11 mouse cellular contexts compared by ENCODE assay signal in the genomic region with DNA sequence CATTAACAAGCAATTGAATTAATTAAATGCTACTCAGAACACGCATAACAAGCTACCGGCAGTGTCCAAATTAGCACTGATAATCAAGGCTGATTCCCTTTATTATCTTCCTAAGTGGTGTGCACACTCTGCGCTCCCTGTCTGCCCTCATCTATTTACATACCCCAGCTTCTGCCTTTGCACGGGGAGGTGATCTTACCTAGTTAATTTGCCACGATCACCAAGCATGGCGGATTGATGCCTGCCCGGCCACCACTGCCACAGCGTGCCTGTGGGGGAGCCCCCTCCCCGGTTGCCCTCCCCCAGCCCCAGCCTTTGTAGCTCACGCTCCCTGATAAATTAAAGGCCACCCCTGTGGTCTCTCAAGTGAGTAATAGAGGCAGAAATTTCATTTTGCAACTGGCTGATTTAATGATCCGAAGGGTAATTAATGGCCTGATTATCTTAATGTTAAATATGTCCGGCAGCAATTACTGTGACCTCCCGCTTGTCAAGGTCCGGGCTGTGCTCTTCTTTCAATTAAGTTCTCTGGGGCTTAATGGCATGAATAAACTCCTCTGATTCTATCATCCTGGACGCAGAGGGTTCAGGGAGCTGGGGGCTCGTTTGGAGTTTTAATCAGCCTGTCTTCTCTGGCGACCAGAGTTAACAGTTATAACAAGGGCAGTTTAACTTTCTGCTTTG.
DNase-seq lines count a peak whose midpoint lies in the region; ATAC-seq lines count a peak whose summit lies in the region.
"Had no signal": no experiment of that assay in that cellular context is flagged by ENCODE, and none has a peak within 500 bp of the region (broad histone marks: within the 10 kb centered on the region; RNA-seq: fewer than 3 reads in every experiment).

No protein-coding gene starts in this region.

- no peak overlapping the region for H3K9ac ChIP-seq in midbrain, embryonic 16.5 days (ENCODE audit: low read depth, low read length)
- H3K9ac ChIP-seq in hindbrain, embryonic 11.5 days (ENCODE audit: low read depth, low read length): no peak overlapping the region
- H3K9ac ChIP-seq in limb, embryonic 15.5 days: no peak overlapping the region
- H3K9ac ChIP-seq in liver, embryonic 11.5 days (ENCODE audit: low read depth, low read length): no peak overlapping the region
- H3K9ac ChIP-seq: liver, embryonic 14.5 days had no signal

- 0 out of 2 replicates have a peak overlapping the region, but pooled peaks have one; percentile 13 for H3K27ac ChIP-seq in midbrain, embryonic 10.5 days (replicated peaks)
- no peak overlapping the region for H3K27ac ChIP-seq in midbrain, embryonic 16.5 days (ENCODE audit: low read length)
- no peak overlapping the region for H3K27ac ChIP-seq in hindbrain, embryonic 11.5 days (ENCODE audit: low read depth, low read length)
- no peak overlapping the region for H3K27ac ChIP-seq in limb, embryonic 15.5 days
- H3K27ac ChIP-seq in liver, embryonic 11.5 days (ENCODE audit: low read depth, low read length): no peak overlapping the region
- H3K27ac ChIP-seq: heart, adult 2 months; liver, embryonic 14.5 days had no signal

- peaks cover 34% of the 10 kb centered on the region for H3K4me1 ChIP-seq in midbrain, embryonic 10.5 days
- peaks cover 34% of the 10 kb centered on the region for H3K4me1 ChIP-seq in midbrain, embryonic 16.5 days (ENCODE audit: control insufficient read depth, insufficient read depth, low read length)
- H3K4me1 ChIP-seq in hindbrain, embryonic 11.5 days (replicated peaks; ENCODE audit: control insufficient read depth, insufficient read depth, low read length): peaks cover 3% of the 10 kb centered on the region
- peaks cover 47% of the 10 kb centered on the region for H3K4me1 ChIP-seq in limb, embryonic 15.5 days
- H3K4me1 ChIP-seq in liver, embryonic 11.5 days (replicated peaks; ENCODE audit: control insufficient read depth, insufficient read depth, low read length): no peaks in the 10 kb centered on the region

- no peak; the same call in 1 of the 2 replicates for ATAC-seq in midbrain, embryonic 16.5 days
- ATAC-seq in hindbrain, embryonic 11.5 days (ENCODE audit: low FRiP score): peak; percentile 63
- ATAC-seq in limb, embryonic 15.5 days (ENCODE audit: insufficient number of reproducible peaks, low FRiP score, low TSS enrichment, low read depth): no peak
- no peak for ATAC-seq in liver, embryonic 11.5 days (replicated peaks; ENCODE audit: low FRiP score)

- DNase-seq in midbrain, embryonic 10.5 days (ENCODE audit: low spot score): no peak
- DNase-seq in hindbrain, embryonic 11.5 days (ENCODE audit: low spot score): peak; percentile 42
- peak; percentile 19 for DNase-seq in retina, postnatal 7 days (ENCODE audit: low read depth, low spot score)
- DNase-seq in cerebellum, adult 9-11 months: no peak
- no peak for DNase-seq in liver, embryonic 11.5 days (ENCODE audit: low spot score)
- DNase-seq in heart, postnatal 10 days: no peak
- DNase-seq: heart, adult 2 months; thymus, adult 2 months had no signal

- WGBS in midbrain, embryonic 10.5 days: 57% methylated on average over 17 of the region's 17 CpGs
- WGBS in midbrain, embryonic 16.5 days: 18% methylated on average over 17 of the region's 17 CpGs
- 45% methylated on average over 17 of the region's 17 CpGs for WGBS in hindbrain, embryonic 11.5 days
- WGBS in limb, embryonic 15.5 days: 43% methylated on average over 17 of the region's 17 CpGs
- WGBS in liver, embryonic 11.5 days: 72% methylated on average over 17 of the region's 17 CpGs

- H3K9me3 ChIP-seq in midbrain, embryonic 10.5 days (replicated peaks): no peaks in the 10 kb centered on the region
- no peaks in the 10 kb centered on the region for H3K9me3 ChIP-seq in midbrain, embryonic 16.5 days (replicated peaks; ENCODE audit: control insufficient read depth, low read length, poor library complexity, severe bottlenecking)
- no peaks in the 10 kb centered on the region for H3K9me3 ChIP-seq in hindbrain, embryonic 11.5 days (ENCODE audit: control insufficient read depth, low read length)
- no peaks in the 10 kb centered on the region for H3K9me3 ChIP-seq in limb, embryonic 15.5 days
- no peaks in the 10 kb centered on the region for H3K9me3 ChIP-seq in liver, embryonic 11.5 days (ENCODE audit: control insufficient read depth, low read length)

- H3K4me2 ChIP-seq in midbrain, embryonic 16.5 days (ENCODE audit: low read length): no peak overlapping the region
- no peak overlapping the region for H3K4me2 ChIP-seq in hindbrain, embryonic 11.5 days (replicated peaks; ENCODE audit: low read depth, low read length)
- H3K4me2 ChIP-seq in limb, embryonic 15.5 days: peak overlapping the region; percentile 36
- no peak overlapping the region for H3K4me2 ChIP-seq in liver, embryonic 11.5 days

- no peak overlapping the region for H3K4me3 ChIP-seq in midbrain, embryonic 10.5 days
- no peak overlapping the region for H3K4me3 ChIP-seq in midbrain, embryonic 16.5 days (ENCODE audit: low read depth, low read length)
- H3K4me3 ChIP-seq in hindbrain, embryonic 11.5 days (ENCODE audit: low read depth, low read length): no peak overlapping the region
- no peak overlapping the region for H3K4me3 ChIP-seq in limb, embryonic 15.5 days
- H3K4me3 ChIP-seq in liver, embryonic 11.5 days (ENCODE audit: low read depth, low read length): no peak overlapping the region
- H3K4me3 ChIP-seq: heart, adult 2 months had no signal

- intact Hi-C loops in heart, postnatal 10 days (cut with DNase I): no loop called here

- H3K27me3 ChIP-seq in midbrain, embryonic 10.5 days (ENCODE audit: low read depth, poor library complexity, severe bottlenecking): peaks cover 47% of the 10 kb centered on the region
- H3K27me3 ChIP-seq in midbrain, embryonic 16.5 days (ENCODE audit: control insufficient read depth, insufficient read depth, low read depth, low read length): no peaks in the 10 kb centered on the region
- H3K27me3 ChIP-seq in hindbrain, embryonic 11.5 days (ENCODE audit: control insufficient read depth, insufficient read depth, low read length): no peaks in the 10 kb centered on the region; the same call in 1 of the 2 replicates
- peaks cover 20% of the 10 kb centered on the region for H3K27me3 ChIP-seq in limb, embryonic 15.5 days
- H3K27me3 ChIP-seq in liver, embryonic 11.5 days (replicated peaks; ENCODE audit: control insufficient read depth, insufficient read depth, low read length): no peaks in the 10 kb centered on the region

- peaks cover 21% of the 10 kb centered on the region for H3K36me3 ChIP-seq in midbrain, embryonic 10.5 days
- no peaks in the 10 kb centered on the region; the same call in 1 of the 2 replicates for H3K36me3 ChIP-seq in midbrain, embryonic 16.5 days (ENCODE audit: control insufficient read depth, insufficient read depth, low read length)
- H3K36me3 ChIP-seq in hindbrain, embryonic 11.5 days (ENCODE audit: control insufficient read depth, insufficient read depth, low read length): no peaks in the 10 kb centered on the region
- 0 out of 2 replicates have a peak, but pooled peaks cover 3% of the 10 kb centered on the region for H3K36me3 ChIP-seq in limb, embryonic 15.5 days
- H3K36me3 ChIP-seq in liver, embryonic 11.5 days (ENCODE audit: control insufficient read depth, insufficient read depth, low read length): no peaks in the 10 kb centered on the region

Comparison
In these comparisons a context has a peak if more than half of its experiments do, and no peak if none do; other contexts are left out.
1. DNase-seq: peak in hindbrain, embryonic 11.5 days (single experiment) and retina, postnatal 7 days (single experiment); none in midbrain, embryonic 10.5 days (single experiment), cerebellum, adult 9-11 months (single experiment), liver, embryonic 11.5 days (single experiment) and heart, postnatal 10 days (0 of 2).